Mouse (Mus musculus): ENCODE data around the gene Mettl6. TPM values are rescaled to one million over a fixed set of nuclear protein-coding genes. Genes with fewer than 3 reads are reported as not detected.

Gene Mettl6
- total RNA-seq (2021): 10 to 100 TPM; 28.3 to 29.6 TPM
- long read RNA-seq, transcript Mettl6-201 (6 exons, 3,946 nt): major isoform, 15 of 26 reads
- long read RNA-seq, partial matches to known transcripts: 0 of 26 reads
- long read RNA-seq, other reads (novel, unspliced or antisense): 6 of 26 reads

GRCm38 (mm10) chr14:31494975-31495455 is at the start of gene Mettl6:
Mettl6 (minus strand) TSS chr14:31495040.
- peak; percentile 89 to 93 for DNase-seq (ENCODE audit: low spot score in 2 of 2)

GRCm38 (mm10) chr14:31543885-31544442 is 49.1 kb upstream of the Mettl6 start:
- DNase-seq (ENCODE audit: low spot score in 2 of 2): no peak

DNA sequence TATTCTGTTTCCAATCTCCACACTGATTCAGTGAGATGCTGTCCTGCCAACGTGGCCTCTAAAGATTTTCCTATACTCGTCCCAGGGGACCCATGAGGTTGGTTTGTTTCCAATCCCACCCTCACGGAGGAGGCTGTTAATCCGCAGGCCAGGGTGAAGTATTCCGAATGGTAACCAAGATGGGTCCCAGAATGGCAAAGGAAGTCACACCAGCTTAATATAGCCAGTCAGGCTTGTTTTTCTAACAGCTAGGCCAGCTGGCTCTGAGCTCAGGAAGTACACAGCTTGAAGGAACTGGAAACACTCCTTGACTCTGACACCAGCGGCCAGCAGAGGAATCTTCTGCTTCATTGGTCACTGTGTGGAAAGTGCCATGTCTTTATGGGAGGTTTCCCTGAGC is 42.5 kb upstream of the Mettl6 start:
- DNase-seq (ENCODE audit: low spot score in 2 of 2): no peak

DNA sequence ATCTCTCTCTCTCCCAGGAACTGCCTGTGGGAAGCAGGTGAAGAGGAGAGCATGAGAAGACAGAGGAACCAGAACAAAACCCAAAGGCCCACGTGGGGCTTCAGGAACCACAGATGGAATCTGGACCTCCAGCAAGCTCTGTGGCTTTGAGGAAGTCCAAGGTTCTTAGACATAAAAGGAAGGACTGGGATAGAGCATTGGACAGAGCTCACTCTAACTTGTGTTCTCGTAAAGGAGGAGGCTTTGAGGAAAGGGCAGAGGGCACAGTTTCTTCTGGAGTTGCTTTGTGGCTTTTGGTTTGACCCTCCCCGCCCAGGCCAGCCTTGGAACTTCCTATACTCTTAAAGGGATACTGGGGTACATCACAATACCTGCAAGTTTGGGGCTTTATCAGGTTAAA is 37.8 kb upstream of the Mettl6 start:
- no peak for DNase-seq (ENCODE audit: low spot score in 2 of 2)

DNA sequence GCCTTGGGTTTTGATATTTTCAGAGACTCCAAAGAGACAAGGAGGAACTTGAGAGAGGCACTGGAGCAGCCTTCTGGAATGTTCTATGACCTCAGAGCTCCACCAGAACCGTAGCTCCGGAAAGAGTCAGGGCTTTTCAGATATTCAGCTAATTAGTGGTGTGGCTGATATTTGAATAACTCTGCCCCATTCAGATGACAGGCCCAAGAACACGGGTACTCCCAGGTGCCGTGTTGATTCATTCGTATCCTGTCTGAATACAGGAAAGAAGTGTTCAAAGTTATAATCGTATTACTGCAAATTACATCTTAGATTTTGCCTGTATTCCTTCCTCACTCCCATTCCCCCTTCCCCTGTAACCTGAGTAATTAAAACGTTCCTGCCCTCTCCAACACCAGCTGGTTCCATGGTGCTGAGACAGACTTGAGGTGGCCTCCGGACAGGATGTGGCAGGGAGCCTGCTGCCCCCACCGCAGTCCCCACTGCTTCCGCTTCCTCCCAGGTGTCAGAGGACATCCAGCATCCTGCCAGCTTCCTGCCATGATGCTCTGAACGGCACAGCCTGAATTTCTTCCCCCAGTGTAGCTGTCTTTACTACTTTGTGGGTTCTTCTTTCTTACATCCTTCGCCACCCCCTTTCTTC is 36.8 kb upstream of the Mettl6 start:
- DNase-seq (ENCODE audit: low spot score in 2 of 2): no peak

GRCm38 (mm10) chr14:31530847-31531246 is 36.0 kb upstream of the Mettl6 start:
- DNase-seq (ENCODE audit: low spot score in 2 of 2): no peak

DNA sequence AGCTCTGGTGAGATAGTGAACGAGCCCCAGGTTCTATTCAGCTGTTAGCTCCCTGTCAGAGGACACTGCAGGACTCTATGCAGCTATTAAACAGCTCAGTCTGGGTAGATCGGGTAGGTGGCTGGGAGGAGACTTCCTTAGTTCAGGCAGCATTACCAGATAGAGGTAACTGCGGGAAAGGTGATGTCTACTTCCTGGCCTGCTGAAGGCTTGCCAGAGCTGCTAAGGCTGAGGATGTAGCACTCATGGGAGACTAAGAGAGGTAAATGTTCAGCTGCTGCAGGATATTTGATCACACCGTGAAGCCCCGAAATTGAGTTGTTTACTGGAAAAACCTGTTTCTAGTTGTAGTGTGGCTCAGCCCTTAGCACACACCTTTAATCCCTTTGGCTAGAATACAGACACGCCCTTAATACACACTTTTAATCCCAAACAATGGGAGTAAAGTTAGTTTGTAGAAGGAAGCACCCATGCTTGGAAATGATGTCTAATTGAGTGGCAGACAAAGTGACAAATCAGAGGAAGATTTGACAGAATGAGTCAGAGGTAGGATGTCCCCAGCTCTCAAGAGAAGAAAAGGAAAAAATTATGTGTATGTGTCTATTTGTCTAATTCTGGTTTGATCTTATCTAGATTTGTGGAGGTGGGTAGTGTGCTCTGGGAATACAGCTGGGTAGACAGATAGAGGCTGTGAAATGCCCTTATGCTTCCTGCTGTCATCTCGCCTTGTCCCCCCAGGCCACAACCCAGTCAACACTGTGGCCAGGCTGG is 30.4 kb upstream of the Mettl6 start:
- DNase-seq (ENCODE audit: low spot score in 2 of 2): no peak

GRCm38 (mm10) chr14:31521318-31521717 is 26.5 kb upstream of the Mettl6 start:
- DNase-seq (ENCODE audit: low spot score in 2 of 2): peak in 1 of 2 experiments; percentile 22

DNA sequence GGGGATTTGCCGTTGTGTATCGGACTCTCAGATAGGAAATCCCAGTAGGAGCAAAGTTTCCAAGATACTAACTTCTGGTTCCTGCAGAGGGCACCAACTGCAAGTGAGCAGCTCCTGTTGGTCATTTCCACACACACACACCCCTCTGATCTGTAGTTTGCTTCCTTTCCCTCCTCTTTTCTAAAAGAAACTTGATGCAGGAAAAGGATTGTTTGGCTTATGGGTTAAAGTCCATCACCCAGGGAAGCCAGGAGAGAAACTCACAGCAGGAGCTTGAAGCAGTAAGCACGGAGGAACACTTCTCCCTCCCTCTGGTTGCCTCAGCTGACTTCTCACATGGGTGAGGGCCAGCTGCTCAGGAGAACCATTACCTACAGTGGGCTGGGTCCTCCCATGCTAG is 24.3 kb upstream of the Mettl6 start:
- no peak for DNase-seq (ENCODE audit: low spot score in 2 of 2)

GRCm38 (mm10) chr14:31515895-31516294 is 21.1 kb upstream of the Mettl6 start:
- no peak for DNase-seq (ENCODE audit: low spot score in 2 of 2)

GRCm38 (mm10) chr14:31510322-31510721 is 15.5 kb upstream of the Mettl6 start:
- no peak for DNase-seq (ENCODE audit: low spot score in 2 of 2)

DNA sequence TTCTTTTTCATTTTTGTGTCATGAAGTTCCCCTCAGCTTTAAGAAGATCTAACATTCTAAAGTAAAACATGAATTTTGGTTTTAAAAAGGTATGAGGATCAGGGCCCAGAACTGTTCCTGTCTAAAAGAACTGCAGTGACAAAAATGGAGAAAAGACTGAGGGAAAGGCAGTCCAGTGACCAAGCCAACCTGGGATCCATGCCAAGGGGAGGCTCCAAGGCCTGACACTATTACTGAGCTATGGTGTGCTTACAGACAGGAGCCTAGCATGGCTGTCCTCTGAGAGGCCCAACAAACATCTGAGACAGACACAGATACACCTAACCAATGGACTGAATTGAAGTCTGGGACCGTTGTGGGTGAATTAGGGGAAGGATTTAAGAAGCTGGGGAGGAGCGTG is 15.1 kb upstream of the Mettl6 start:
- no peak for DNase-seq (ENCODE audit: low spot score in 2 of 2)

DNA sequence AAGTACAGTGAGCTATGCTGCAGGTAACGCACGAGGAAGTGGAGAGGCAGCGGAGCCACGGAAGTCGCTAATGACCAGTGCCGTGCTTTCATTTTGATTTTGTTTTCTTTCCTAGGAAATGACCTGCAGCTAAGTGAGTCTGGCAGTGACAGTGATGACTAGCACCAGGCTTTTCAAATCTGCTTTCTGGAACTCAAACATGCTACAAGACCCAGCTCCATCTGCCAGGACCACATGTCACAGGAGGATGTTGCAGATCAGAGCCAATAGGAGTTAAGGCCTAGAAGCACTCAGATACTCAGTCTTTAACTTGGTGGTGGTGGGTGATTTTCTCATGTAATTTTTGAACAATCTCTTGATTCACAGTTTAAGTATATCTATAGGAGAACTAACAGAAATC is 11.6 kb upstream of the Mettl6 start:
- DNase-seq (ENCODE audit: low spot score in 2 of 2): peak; percentile 66 to 90

- no peak for DNase-seq (ENCODE audit: low spot score in 2 of 2)
Observed at GRCm38 (mm10) chr14:31503406-31503805, 8.6 kb upstream of the Mettl6 start.

DNA sequence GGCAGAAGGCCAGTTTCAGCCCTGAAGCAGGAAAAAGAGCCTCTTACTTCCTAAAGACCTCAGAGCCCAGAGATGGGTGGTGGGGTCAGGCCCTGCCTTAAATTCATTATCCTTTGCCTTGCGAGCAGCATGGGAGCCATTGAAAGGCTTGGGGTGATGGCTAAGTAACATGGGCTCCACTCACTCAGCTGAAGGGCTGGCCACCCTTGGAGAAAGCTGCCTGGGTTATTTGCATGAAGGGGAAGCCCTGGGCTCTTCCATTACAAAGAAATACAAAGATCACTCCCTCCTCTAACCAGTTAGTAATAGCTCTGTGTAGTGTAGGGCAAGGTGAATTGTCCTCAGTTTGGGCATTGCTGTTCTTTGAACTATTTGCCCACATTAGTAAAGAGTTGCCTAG is 4.7 kb upstream of the Mettl6 start:
- no peak for DNase-seq (ENCODE audit: low spot score in 2 of 2)

- DNase-seq (ENCODE audit: low spot score in 2 of 2): no peak
Observed at GRCm38 (mm10) chr14:31496241-31496646, 1.4 kb upstream of the Mettl6 start.

DNA sequence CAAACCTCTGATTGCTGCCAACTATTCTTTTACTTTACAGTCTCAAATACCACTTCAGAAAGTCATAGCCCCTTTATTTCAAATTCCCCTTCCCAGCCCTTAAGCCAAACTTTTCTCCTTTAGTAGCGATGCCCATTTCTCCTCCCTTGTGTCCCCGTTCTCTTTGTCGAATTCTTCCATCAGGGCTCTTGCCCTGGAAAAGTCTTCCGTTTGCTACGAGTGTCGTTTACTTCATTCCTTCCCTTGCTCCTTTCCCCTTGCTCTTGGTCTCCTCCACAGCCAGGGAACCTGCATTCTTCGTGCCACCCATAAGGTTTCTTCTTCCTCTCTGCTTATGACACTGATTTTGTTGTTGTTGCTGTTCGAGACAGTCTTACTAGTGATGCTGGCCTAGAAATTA is 698 bp upstream of the Mettl6 start:
- DNase-seq (ENCODE audit: low spot score in 2 of 2): no peak

GRCm38 (mm10) chr14:31494349-31494974 is 378 bp downstream of the Mettl6 start, which contains the start of gene Eaf1:
Eaf1 (plus strand) TSS chr14:31494399.
- DNase-seq (ENCODE audit: low spot score in 2 of 2): no peak

DNA sequence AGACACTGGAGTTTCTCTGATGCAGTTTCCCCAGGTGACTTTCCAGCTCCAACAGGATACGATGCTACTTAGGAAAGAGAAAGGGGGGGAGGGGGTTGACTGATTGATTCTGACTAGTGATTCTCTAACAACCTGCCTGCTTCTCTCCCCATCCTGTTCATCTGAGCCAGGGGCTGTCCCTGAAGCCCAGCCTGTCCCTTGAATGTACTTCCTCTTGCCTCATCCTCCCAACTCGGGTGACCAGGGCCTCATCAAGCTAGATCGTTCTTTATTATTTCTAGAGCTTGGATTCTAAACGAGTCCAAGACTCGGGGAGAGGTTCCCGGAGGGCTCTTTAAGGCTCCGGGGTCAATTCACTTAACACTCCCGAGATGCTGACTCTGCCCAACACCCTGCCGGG is 939 bp downstream of the Mettl6 start:
- no peak for DNase-seq (ENCODE audit: low spot score in 2 of 2)

DNA sequence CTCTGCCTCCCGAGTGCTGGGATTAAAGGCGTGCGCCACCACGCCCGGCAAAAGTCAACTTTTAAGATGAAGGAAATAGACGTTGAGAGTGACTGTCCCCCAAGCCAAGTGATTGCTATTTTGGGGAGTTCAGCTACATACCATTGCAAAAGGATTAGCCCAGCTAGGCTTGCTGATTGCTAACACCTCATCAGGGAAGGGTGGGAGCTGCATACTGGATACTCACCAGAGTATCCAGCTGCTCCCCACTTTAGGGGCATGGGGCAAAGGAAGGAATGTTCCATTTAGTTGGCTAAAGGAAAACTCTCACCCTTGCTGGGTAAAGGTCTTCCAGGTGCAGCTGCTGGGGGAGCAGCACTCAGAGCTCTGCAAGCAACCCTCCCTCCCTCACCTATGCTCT is 6.8 kb downstream of the Mettl6 start:
- no peak for DNase-seq (ENCODE audit: low spot score in 2 of 2)

DNA sequence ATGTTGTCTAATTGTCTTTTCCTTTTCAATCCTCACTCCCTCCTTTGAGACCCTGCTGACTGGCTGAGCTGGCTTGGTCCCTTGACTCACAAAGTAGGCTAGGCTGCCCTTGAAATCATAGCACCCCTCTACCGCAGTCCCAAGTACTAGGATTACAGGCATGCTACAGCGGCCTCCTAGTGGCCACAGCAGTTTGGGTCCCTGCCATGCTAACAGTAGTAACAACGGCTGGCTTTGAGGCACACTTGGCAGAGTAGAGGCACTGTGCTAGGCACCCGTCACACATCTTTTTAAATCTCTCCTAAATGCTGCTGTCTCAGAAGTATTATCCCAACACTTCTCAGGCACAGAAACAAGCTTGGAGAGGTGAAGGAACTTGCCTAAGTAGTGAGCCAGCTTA is 8.4 kb downstream of the Mettl6 start:
- no peak for DNase-seq (ENCODE audit: low spot score in 2 of 2)

GRCm38 (mm10) chr14:31482417-31482816 is 12.4 kb downstream of the Mettl6 start:
- no peak for DNase-seq (ENCODE audit: low spot score in 2 of 2)

All from layer of hippocampus, adult 18-20 months (tissue).